Mouse (Mus musculus): ENCODE data around the gene Smad1. TPM values are rescaled to one million over a fixed set of nuclear protein-coding genes. Genes with fewer than 3 reads are reported as not detected.

The Smad1 gene
- polyA plus RNA-seq, 1 experiment from 2014 or later, result 50.3 TPM

DNA sequence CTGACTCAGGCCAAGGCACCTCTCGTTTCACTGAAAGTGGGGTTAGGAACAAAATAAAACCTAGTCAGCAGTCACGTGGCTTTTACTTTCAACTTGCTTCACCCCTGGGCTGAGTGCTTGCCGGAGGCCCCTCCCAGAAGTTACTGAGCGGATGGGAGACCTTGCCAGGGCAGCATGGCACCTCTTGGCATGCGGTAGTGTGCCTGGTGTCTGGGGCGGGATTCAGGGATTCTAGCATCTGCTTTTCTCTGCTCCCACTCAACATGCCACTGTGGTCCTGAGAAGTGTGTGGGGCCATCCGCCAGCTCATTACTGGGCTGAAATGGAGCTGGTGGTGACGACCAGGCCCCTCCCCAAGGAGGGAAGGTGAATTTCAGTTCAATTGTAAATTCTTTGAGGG lies 47.4 kb downstream of the Smad1 start:
- Histone ChIP-seq H3K27ac (ENCODE audit: low read depth, low read length) (no peak overlapping the region), H3K4me2 (replicated peaks; ENCODE audit: low read depth, low read length) (no peak overlapping the region), H3K4me1 (ENCODE audit: control insufficient read depth, insufficient read depth, low read length) (no peaks in the 10 kb centered on the region), H3K9ac (ENCODE audit: low read depth, low read length) (no peak overlapping the region), H3K9me3 (ENCODE audit: control insufficient read depth, low read length) (no peaks in the 10 kb centered on the region), H3K27me3 (ENCODE audit: control insufficient read depth, insufficient read depth, low read length) (no peaks in the 10 kb centered on the region), H3K36me3 (ENCODE audit: control insufficient read depth, insufficient read depth, low read length) (peaks cover 35% of the 10 kb centered on the region), H3K4me3 (ENCODE audit: low read length) (no peak overlapping the region)
- 85% methylated on average over 8 of the region's 8 CpGs for WGBS
- no peak for ATAC-seq (ENCODE audit: low FRiP score, low TSS enrichment)

DNA sequence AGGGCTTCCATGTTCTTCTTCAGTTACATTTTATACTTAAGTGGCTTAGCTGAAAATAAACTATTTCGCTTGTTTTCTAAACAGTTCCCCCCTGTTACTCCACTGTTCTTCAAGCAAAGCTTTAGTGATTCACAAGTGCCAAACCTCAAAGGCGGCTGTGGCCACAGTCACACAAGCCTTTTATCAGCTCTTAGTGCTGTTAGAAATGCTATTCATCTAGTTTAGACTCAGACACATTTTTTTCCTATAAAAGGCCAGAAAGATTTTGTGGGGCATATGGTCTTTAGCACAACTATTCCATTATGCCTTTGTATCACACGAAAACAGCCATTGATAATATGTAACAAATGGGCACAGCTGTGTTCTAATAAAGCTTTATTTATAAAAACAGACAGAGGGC lies 48.5 kb downstream of the Smad1 start:
- H3K4me3 ChIP-seq (ENCODE audit: low read length), result no peak overlapping the region
- no peaks in the 10 kb centered on the region for H3K4me1 ChIP-seq (ENCODE audit: control insufficient read depth, insufficient read depth, low read length)
- H3K9ac ChIP-seq (ENCODE audit: low read depth, low read length), result no peak overlapping the region
- no peak for ATAC-seq (ENCODE audit: low FRiP score, low TSS enrichment)
- H3K27me3 ChIP-seq (ENCODE audit: control insufficient read depth, insufficient read depth, low read length), result no peaks in the 10 kb centered on the region
- 82% methylated on average over 3 of the region's 3 CpGs for WGBS
- no peaks in the 10 kb centered on the region for H3K9me3 ChIP-seq (ENCODE audit: control insufficient read depth, low read length)
- no peak overlapping the region for H3K4me2 ChIP-seq (replicated peaks; ENCODE audit: low read depth, low read length)
- peaks cover 33% of the 10 kb centered on the region for H3K36me3 ChIP-seq (ENCODE audit: control insufficient read depth, insufficient read depth, low read length)
- H3K27ac ChIP-seq (ENCODE audit: low read depth, low read length), result no peak overlapping the region

DNA sequence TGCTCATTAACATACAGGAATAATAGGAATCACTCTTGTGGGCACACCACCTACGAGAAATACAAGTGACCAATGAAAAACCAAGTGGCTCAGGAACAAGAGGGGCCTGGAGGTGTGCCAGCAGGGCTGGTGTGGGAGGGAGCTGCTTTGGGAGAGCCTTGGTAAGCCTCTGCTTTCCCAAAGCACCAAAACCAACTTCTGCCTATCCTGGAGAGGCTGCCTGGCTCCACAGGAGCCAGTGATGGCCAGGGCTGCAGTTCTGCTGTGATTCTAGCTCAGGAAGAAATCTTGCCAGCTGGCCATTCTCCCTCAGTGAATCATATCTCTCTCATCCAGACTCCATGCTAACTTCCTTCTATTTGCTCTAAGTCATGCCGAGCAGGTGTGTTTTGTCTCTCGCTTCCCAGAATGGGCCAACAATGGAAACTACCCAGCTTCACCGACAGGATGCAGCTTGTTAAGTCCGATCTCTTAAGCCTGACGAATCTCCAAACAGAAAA lies 49.2 kb downstream of the Smad1 start:
- Histone ChIP-seq H3K4me3 (ENCODE audit: low read length) (no peak overlapping the region), H3K27ac (ENCODE audit: low read depth, low read length) (no peak overlapping the region), H3K9ac (ENCODE audit: low read depth, low read length) (no peak overlapping the region), H3K36me3 (ENCODE audit: control insufficient read depth, insufficient read depth, low read length) (peaks cover 31% of the 10 kb centered on the region), H3K27me3 (ENCODE audit: control insufficient read depth, insufficient read depth, low read length) (no peaks in the 10 kb centered on the region), H3K9me3 (ENCODE audit: control insufficient read depth, low read length) (no peaks in the 10 kb centered on the region), H3K4me1 (ENCODE audit: control insufficient read depth, insufficient read depth, low read length) (no peaks in the 10 kb centered on the region), H3K4me2 (replicated peaks; ENCODE audit: low read depth, low read length) (no peak overlapping the region)
- ATAC-seq (ENCODE audit: low FRiP score, low TSS enrichment), result no peak
- WGBS, result 58% methylated on average over 6 of the region's 6 CpGs

DNA sequence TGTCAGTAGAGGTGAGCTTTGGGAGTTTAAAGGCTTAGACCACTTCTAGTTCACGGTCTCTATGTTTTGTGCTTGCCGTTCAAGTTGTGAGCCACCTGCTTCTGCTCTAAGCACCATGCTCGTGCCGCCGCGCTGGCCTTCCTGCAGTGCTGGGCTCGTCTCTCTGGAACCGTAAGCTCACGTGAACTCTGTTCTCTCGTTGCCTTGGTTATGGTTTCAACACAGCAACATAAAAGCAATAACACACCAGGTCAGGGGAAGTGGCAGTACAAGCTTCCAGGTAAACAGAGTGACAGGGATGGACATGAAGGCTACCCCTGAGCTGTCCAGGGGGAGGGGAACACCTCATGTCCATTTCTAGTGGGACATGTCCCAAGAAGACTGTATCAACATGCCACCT lies 52.9 kb downstream of the Smad1 start:
- Histone ChIP-seq H3K4me1 (ENCODE audit: control insufficient read depth, insufficient read depth, low read length) (no peaks in the 10 kb centered on the region), H3K4me2 (replicated peaks; ENCODE audit: low read depth, low read length) (no peak overlapping the region), H3K9ac (ENCODE audit: low read depth, low read length) (no peak overlapping the region), H3K9me3 (ENCODE audit: control insufficient read depth, low read length) (no peaks in the 10 kb centered on the region), H3K36me3 (ENCODE audit: control insufficient read depth, insufficient read depth, low read length) (peaks cover 34% of the 10 kb centered on the region), H3K27me3 (ENCODE audit: control insufficient read depth, insufficient read depth, low read length) (no peaks in the 10 kb centered on the region), H3K27ac (ENCODE audit: low read depth, low read length) (no peak overlapping the region), H3K4me3 (ENCODE audit: low read length) (no peak overlapping the region)
- no peak for ATAC-seq (ENCODE audit: low FRiP score, low TSS enrichment)
- 88% methylated on average over 10 of the region's 10 CpGs for WGBS

DNA sequence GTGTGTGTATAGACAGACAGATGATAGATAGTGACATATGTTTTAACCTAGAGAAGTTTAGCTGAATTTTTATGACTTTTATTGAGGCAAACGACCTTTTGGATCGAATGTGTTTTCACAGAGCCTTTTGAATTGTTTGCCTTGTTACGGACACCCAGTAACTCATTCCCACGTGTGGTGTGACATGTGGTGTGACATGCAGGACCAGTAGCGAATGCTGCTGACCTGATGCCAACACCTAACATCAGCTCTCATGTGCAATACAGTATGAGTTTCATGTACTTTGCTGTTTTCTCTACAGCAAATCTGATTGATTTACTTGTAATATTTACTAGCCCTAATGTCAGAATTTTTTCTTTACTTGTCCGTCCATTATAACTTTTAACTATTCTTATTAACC lies 53.5 kb downstream of the Smad1 start:
- whole genome bisulfite sequencing, result 35% methylated on average over 6 of the region's 6 CpGs
- Histone ChIP-seq H3K27me3 (ENCODE audit: control insufficient read depth, insufficient read depth, low read length) (no peaks in the 10 kb centered on the region), H3K4me2 (replicated peaks; ENCODE audit: low read depth, low read length) (no peak overlapping the region), H3K9ac (ENCODE audit: low read depth, low read length) (no peak overlapping the region), H3K4me1 (ENCODE audit: control insufficient read depth, insufficient read depth, low read length) (no peaks in the 10 kb centered on the region), H3K9me3 (ENCODE audit: control insufficient read depth, low read length) (no peaks in the 10 kb centered on the region), H3K4me3 (ENCODE audit: low read length) (no peak overlapping the region), H3K36me3 (ENCODE audit: control insufficient read depth, insufficient read depth, low read length) (peaks cover 34% of the 10 kb centered on the region), H3K27ac (ENCODE audit: low read depth, low read length) (no peak overlapping the region)
- ATAC-seq (ENCODE audit: low FRiP score, low TSS enrichment), result no peak

DNA sequence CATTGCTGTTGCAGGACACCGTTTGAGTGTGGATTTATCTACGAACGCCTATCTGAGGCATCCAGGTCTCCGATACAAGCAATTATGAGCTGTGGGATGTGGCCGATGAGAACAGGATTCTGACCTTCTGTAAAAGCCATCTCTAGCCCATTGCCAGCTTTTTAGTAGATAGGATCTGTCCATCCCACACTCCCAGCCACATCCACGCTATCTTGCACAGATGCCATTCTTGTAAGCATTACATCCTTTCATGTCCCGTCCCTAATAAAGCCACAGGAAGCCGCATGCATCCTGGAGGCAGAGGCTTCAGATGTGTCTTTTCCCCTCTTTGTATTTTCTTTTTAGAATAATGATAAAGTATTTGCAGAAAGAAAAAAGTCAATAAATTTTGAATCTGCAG lies 58.1 kb downstream of the Smad1 start:
- 86% methylated on average over 8 of the region's 8 CpGs for WGBS
- H3K9ac ChIP-seq (ENCODE audit: low read depth, low read length), result no peak overlapping the region
- H3K4me1 ChIP-seq (ENCODE audit: control insufficient read depth, insufficient read depth, low read length), result no peaks in the 10 kb centered on the region
- peaks cover 47% of the 10 kb centered on the region for H3K36me3 ChIP-seq (ENCODE audit: control insufficient read depth, insufficient read depth, low read length)
- no peak overlapping the region for H3K27ac ChIP-seq (ENCODE audit: low read depth, low read length)
- ATAC-seq (ENCODE audit: low FRiP score, low TSS enrichment), result no peak
- H3K4me2 ChIP-seq (replicated peaks; ENCODE audit: low read depth, low read length), result no peak overlapping the region
- no peak overlapping the region for H3K4me3 ChIP-seq (ENCODE audit: low read length)
- H3K9me3 ChIP-seq (ENCODE audit: control insufficient read depth, low read length), result no peaks in the 10 kb centered on the region
- H3K27me3 ChIP-seq (ENCODE audit: control insufficient read depth, insufficient read depth, low read length), result no peaks in the 10 kb centered on the region

DNA sequence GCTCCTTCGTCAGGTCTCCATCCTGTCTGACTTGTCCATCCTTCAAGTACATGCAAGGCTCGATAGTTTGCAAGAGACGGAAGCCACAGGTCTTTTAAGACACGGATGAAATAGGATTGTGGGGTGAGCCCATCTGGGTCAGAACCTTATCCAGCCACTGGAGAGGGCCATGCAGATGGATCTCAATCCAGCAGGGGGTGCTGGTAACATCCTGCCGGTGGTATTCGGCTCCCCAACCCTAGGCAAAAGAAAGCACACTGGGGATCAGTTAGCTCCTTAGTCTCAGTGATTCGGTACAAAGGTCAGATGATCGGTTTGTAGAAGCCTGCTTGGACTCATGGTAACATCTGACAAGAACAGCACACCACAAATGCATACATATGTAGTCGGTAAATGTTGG lies 59.8 kb downstream of the Smad1 start:
- Histone ChIP-seq H3K4me3 (ENCODE audit: low read length) (no peak overlapping the region), H3K9me3 (ENCODE audit: control insufficient read depth, low read length) (no peaks in the 10 kb centered on the region), H3K4me2 (replicated peaks; ENCODE audit: low read depth, low read length) (no peak overlapping the region), H3K36me3 (ENCODE audit: control insufficient read depth, insufficient read depth, low read length) (peaks cover 47% of the 10 kb centered on the region), H3K27me3 (ENCODE audit: control insufficient read depth, insufficient read depth, low read length) (no peaks in the 10 kb centered on the region), H3K4me1 (ENCODE audit: control insufficient read depth, insufficient read depth, low read length) (no peaks in the 10 kb centered on the region), H3K9ac (ENCODE audit: low read depth, low read length) (no peak overlapping the region), H3K27ac (ENCODE audit: low read depth, low read length) (no peak overlapping the region)
- 84% methylated on average over 9 of the region's 9 CpGs for WGBS
- no peak for ATAC-seq (ENCODE audit: low FRiP score, low TSS enrichment)

DNA sequence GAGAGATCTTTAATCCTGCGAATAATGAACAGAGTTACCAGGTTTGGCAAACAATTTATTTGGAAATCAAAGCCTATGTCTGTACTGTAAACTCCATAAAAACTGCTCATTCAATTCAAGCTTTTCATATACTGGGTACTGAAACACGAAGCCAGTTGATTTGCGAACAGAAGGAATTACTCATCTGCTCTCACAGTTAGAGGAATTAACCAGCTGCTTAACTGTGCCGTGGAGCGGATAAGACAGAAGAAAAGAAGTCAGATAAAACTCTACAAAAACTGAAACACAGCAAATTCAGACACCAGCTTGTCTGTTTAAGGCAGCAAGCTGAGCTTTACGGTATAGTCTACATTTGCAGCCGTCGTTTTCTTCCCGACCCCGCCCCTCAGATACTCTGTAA lies 60.7 kb downstream of the Smad1 start:
- no peak overlapping the region for H3K27ac ChIP-seq (ENCODE audit: low read depth, low read length)
- ATAC-seq (ENCODE audit: low FRiP score, low TSS enrichment), result no peak
- no peak overlapping the region for H3K4me2 ChIP-seq (replicated peaks; ENCODE audit: low read depth, low read length)
- no peak overlapping the region for H3K9ac ChIP-seq (ENCODE audit: low read depth, low read length)
- no peak overlapping the region for H3K4me3 ChIP-seq (ENCODE audit: low read length)
- H3K27me3 ChIP-seq (ENCODE audit: control insufficient read depth, insufficient read depth, low read length), result no peaks in the 10 kb centered on the region
- H3K4me1 ChIP-seq (ENCODE audit: control insufficient read depth, insufficient read depth, low read length), result no peaks in the 10 kb centered on the region
- peaks cover 4% of the 10 kb centered on the region; the same call in 1 of the 2 replicates for H3K9me3 ChIP-seq (ENCODE audit: control insufficient read depth, low read length)
- H3K36me3 ChIP-seq (ENCODE audit: control insufficient read depth, insufficient read depth, low read length), result peaks cover 45% of the 10 kb centered on the region
- WGBS, result 88% methylated on average over 10 of the region's 10 CpGs

DNA sequence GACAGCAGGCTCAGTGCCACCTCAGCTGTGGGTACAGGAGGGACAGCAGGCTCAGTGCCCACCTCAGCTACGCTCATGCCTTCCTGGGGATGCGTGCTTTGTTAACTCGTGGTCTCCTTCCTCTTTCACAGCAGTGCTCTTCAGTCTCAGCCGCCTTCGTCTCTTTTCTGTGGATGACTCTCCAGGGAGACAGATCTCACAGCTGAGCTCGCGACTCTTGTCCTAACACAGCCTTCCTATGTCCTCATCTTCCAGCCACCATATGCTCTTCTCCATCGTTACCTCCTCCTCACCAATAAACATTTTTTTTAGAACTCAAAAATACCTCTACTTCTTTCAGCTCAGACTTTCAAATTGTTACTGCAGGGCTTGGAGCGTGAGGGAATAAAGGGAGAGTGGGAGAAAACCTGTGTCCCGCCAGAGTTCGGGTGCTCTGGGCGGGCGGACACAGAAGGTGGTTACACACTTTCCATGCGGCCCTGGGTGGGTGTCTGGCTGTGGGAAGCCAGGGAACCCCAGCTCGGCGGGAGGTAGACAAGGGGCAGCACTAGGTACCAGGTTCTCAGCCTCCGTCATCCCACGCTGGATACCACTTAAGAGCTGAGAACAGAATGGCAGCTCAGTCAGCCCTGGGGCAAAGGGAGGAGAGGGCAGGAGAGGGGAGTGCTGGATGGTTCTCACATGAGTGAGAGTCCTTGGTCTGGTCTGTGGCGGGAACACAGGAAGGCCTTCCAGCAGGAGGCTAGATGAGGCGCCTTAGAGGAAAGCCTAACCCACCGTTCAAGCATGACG lies 67.0 kb downstream of the Smad1 start:
- Histone ChIP-seq H3K9me3 (ENCODE audit: control insufficient read depth, low read length) (peaks cover 5% of the 10 kb centered on the region; the same call in 1 of the 2 replicates), H3K4me2 (replicated peaks; ENCODE audit: low read depth, low read length) (no peak overlapping the region), H3K36me3 (ENCODE audit: control insufficient read depth, insufficient read depth, low read length) (0 out of 2 replicates have a peak, but pooled peaks cover 3% of the 10 kb centered on the region), H3K4me3 (ENCODE audit: low read length) (no peak overlapping the region), H3K27ac (ENCODE audit: low read depth, low read length) (no peak overlapping the region), H3K4me1 (ENCODE audit: control insufficient read depth, insufficient read depth, low read length) (no peaks in the 10 kb centered on the region), H3K27me3 (ENCODE audit: control insufficient read depth, insufficient read depth, low read length) (no peaks in the 10 kb centered on the region), H3K9ac (ENCODE audit: low read depth, low read length) (no peak overlapping the region)
- 92% methylated on average over 22 of the region's 22 CpGs for WGBS
- ATAC-seq (ENCODE audit: low FRiP score, low TSS enrichment), result no peak

Measured in kidney, embryonic 14.5 days (tissue).